Mouse (Mus musculus): ENCODE data around the gene Xab2. TPM values are rescaled to one million over a fixed set of nuclear protein-coding genes. Genes with fewer than 3 reads are reported as not detected.

Xab2 gene
- total RNA-seq (2012; rRNA removed) (60.7 and 62.7 TPM in 2 replicates), total RNA-seq (2014; rRNA removed) (46.1 and 49.9 TPM in 2 replicates), polyA plus RNA-seq (2012; ENCODE audit: insufficient read length, low read depth) (57.1 and 62.0 TPM in 2 replicates)

- peak; percentile 100 for DNase-seq (ENCODE audit: extremely low read depth)
- TF ChIP-seq MEF2A (IDR thresholded peaks at IDR 0.05; ENCODE audit: borderline replicate concordance, low read depth, low read length) = peak; percentile 64; the same call in 1 of the 2 replicates
- peak; percentile 50; the same call in 1 of the 2 replicates for TF ChIP-seq JUND (conservative IDR thresholded peaks at IDR 0.05; ENCODE audit: low read depth, low read length)
- 0 out of 2 replicates have a peak, but pooled peaks have one; percentile 23 for TF ChIP-seq BHLHE40 (IDR thresholded peaks at IDR 0.05; ENCODE audit: low read depth, low read length)
- no peak for TF ChIP-seq ZMIZ1 (IDR thresholded peaks at IDR 0.05; ENCODE audit: low read depth, low read length)
- peak; percentile 67; the same call in 1 of the 2 replicates for TF ChIP-seq GABPA (IDR thresholded peaks at IDR 0.05; ENCODE audit: insufficient replicate concordance, low read depth, low read length)
- TF ChIP-seq TCF12 (IDR thresholded peaks at IDR 0.05; ENCODE audit: low read depth, low read length) = peak; percentile 69; the same call in 1 of the 2 replicates
- peak; percentile 78 for TF ChIP-seq MXI1 (IDR thresholded peaks at IDR 0.05; ENCODE audit: low read depth, low read length)
- no peak for TF ChIP-seq ZC3H11A (IDR thresholded peaks at IDR 0.05; ENCODE audit: low read depth, low read length)
- peak; percentile 99 for TF ChIP-seq HCFC1 (IDR thresholded peaks at IDR 0.05; ENCODE audit: low read depth, low read length)
- 0 out of 2 replicates have a peak, but pooled peaks have one; percentile 35 for TF ChIP-seq TBP (conservative IDR thresholded peaks at IDR 0.05; ENCODE audit: low read depth, low read length)
- no peak for TF ChIP-seq USF2 (conservative IDR thresholded peaks at IDR 0.05; ENCODE audit: low read depth, low read length)
- peak; percentile 71; the same call in 1 of the 2 replicates for TF ChIP-seq IRF4 (IDR thresholded peaks at IDR 0.05; ENCODE audit: low read depth, low read length)
- no peak for TF ChIP-seq MAX (IDR thresholded peaks at IDR 0.05; ENCODE audit: low read length)
- TF ChIP-seq KAT2A (IDR thresholded peaks at IDR 0.05; ENCODE audit: insufficient replicate concordance, low read length) = peak; percentile 99
- TF ChIP-seq JUN (IDR thresholded peaks at IDR 0.05; ENCODE audit: insufficient read depth, low read depth, low read length) = peak; percentile 30; the same call in 1 of the 2 replicates
- no peak for TF ChIP-seq ZKSCAN1 (IDR thresholded peaks at IDR 0.05; ENCODE audit: borderline replicate concordance, low read depth, low read length)
- TF ChIP-seq PAX5 (IDR thresholded peaks at IDR 0.05; ENCODE audit: low read length) = no peak
- peak; percentile 86; the same call in 1 of the 2 replicates for TF ChIP-seq MAZ (IDR thresholded peaks at IDR 0.05; ENCODE audit: low read depth, low read length)
- peak; percentile 100 for TF ChIP-seq ELF1 (IDR thresholded peaks at IDR 0.05; ENCODE audit: low read depth, low read length)
- TF ChIP-seq SIN3A (IDR thresholded peaks at IDR 0.05; ENCODE audit: low read length) = peak; percentile 100
- 0 out of 2 replicates have a peak, but pooled peaks have one; percentile 59 for TF ChIP-seq NELFE (IDR thresholded peaks at IDR 0.05; ENCODE audit: low read depth, low read length)
- TF ChIP-seq NRF1 (IDR thresholded peaks at IDR 0.05; ENCODE audit: low read depth, low read length) = peak; percentile 53
- peak; percentile 98 for TF ChIP-seq CHD2 (IDR thresholded peaks at IDR 0.05; ENCODE audit: low read length)
- peak; percentile 73 for TF ChIP-seq POLR2A (IDR thresholded peaks at IDR 0.05; ENCODE audit: low read depth, low read length)
- H3K27me3 ChIP-seq (replicated peaks) = no peaks in the 10 kb centered on the region
- H3K79me2 ChIP-seq (replicated peaks; ENCODE audit: control insufficient read depth, extremely low read depth, insufficient read depth, poor library complexity, severe bottlenecking) = peaks cover 25% of the 10 kb centered on the region
- in situ Hi-C loops (cut with MboI; ENCODE audit: low pct_ligation_motif_present, low pct_unique_long_range_greater_than_20kb, low sequenced_read_pairs) (loop anchor here (10.0 kb wide), 1 partner anchor 47 kb away; no protein-coding TSS in a partner anchor), dilution Hi-C loops (cut with MboI; ENCODE audit: extremely low pct_ligation_motif_present, extremely low pct_unique_long_range_greater_than_20kb, low sequenced_read_pairs) (no loop called here)
- H3K4me3 ChIP-seq (replicated peaks in 1 of 3; ENCODE audit: low read depth in 2 of 3, low read length in 2 of 3, poor library complexity in 1 of 3) = peak within 1 kb of the TSS; percentile 90 to 96 (median 93)
- no peak within 1 kb of the TSS for H3K27ac ChIP-seq (ENCODE audit: insufficient read depth, low read depth)
- H3K36me3 ChIP-seq (replicated peaks in 1 of 2; ENCODE audit: control insufficient read depth in 1 of 2, insufficient read depth in 1 of 2, low read length in 1 of 2) = peaks cover 30 to 65% of the 10 kb centered on the region in 2 experiments
- no peaks in the 10 kb centered on the region for H3K9me3 ChIP-seq (replicated peaks; ENCODE audit: low read length)
- peak within 1 kb of the TSS; percentile 96 for H3K9ac ChIP-seq (ENCODE audit: insufficient read depth, low read depth)
- peak within 1 kb of the TSS; percentile 88 for H3K4me2 ChIP-seq (ENCODE audit: insufficient read depth, low read depth, poor library complexity, severe bottlenecking)
- peaks cover 6 to 27% of the 10 kb centered on the region in 2 experiments for H3K4me1 ChIP-seq (ENCODE audit: control insufficient read depth in 1 of 2, insufficient read depth in 2 of 2)
Measured at GRCm38 (mm10) chr8:3621199-3621970, at the start of gene Xab2, which contains the start of gene Pet100. Gene Xab2, minus strand, starts transcription at chr8:3621316. Gene Pet100, plus strand, starts transcription at chr8:3621548.
